Mouse (Mus musculus) CH12.LX (cell line): ENCODE measurements around the gene Cldn11. TPM values are rescaled to one million over a fixed set of nuclear protein-coding genes. Genes with fewer than 3 reads are reported as not detected.
"Not testable (repeated sequence)": the region's sequence is repeated elsewhere in the genome, so short reads cannot be mapped to it uniquely, and the experiment has no call there.

Experiments
- DNase-seq: peaks from one replicate; pipeline ENCODE4 v3.0.0-alpha.2; 2013; ENCODE audit errors: extremely low read depth
- H3K27ac ChIP-seq: 2 replicates; pipeline ENCODE4 v1.5.1; 2012; ENCODE audit warnings: low read depth, mild to moderate bottlenecking, control low read depth, moderate library complexity; ENCODE audit not compliant: insufficient read depth
- H3K27me3 ChIP-seq: replicated peaks from 2 replicates; pipeline ENCODE3; 2012; ENCODE audit warnings: inconsistent platforms
- H3K36me3 ChIP-seq, 2 experiments: replicated peaks in 1 of 2; 2 replicates each; pipeline versions ENCODE3 to v1.6.1; 2012; ENCODE audit warnings: inconsistent platforms in 1 of 2, low read length in 1 of 2, mild to moderate bottlenecking in 1 of 2, mixed read lengths in 1 of 2, moderate library complexity in 1 of 2; ENCODE audit not compliant: control insufficient read depth in 1 of 2, insufficient read depth in 1 of 2
- H3K4me1 ChIP-seq, 2 experiments: 2 replicates each; pipeline ENCODE4 v1.6.1; 2012; ENCODE audit warnings: inconsistent platforms in 1 of 2, moderate library complexity in 1 of 2; ENCODE audit not compliant: insufficient read depth in 2 of 2, control insufficient read depth in 1 of 2
- H3K4me2 ChIP-seq: 2 replicates; pipeline ENCODE4 v1.6.1; 2012; ENCODE audit warnings: low read depth, mild to moderate bottlenecking, control low read depth; ENCODE audit not compliant: poor library complexity, insufficient read depth, severe bottlenecking
- H3K4me3 ChIP-seq, 3 experiments: fragments of 150-350 bp in 1 of 3; sonication (generic) in 1 of 3; replicated peaks in 1 of 3; 2 replicates each; pipeline versions ENCODE3 to v1.5.1; 2011 to 2012; ENCODE audit warnings: low read depth in 2 of 3, low read length in 2 of 3, mild to moderate bottlenecking in 2 of 3, moderate library complexity in 2 of 3, control low read depth in 1 of 3, improper control_type of control experiment in 1 of 3, inconsistent platforms in 1 of 3, mixed read lengths in 1 of 3; ENCODE audit not compliant: poor library complexity in 1 of 3
- H3K79me2 ChIP-seq: replicated peaks from 2 replicates; pipeline ENCODE4 v1.6.1; 2012; ENCODE audit warnings: mild to moderate bottlenecking, moderate library complexity; ENCODE audit not compliant: control insufficient read depth, poor library complexity, insufficient read depth, severe bottlenecking; ENCODE audit errors: extremely low read depth
- H3K9ac ChIP-seq: 2 replicates; pipeline ENCODE4 v1.6.1; 2012; ENCODE audit warnings: low read depth, mild to moderate bottlenecking, control low read depth, moderate library complexity; ENCODE audit not compliant: insufficient read depth
- H3K9me3 ChIP-seq: replicated peaks from 2 replicates; pipeline ENCODE3; 2012; ENCODE audit warnings: low read length, inconsistent platforms, mixed read lengths
- BHLHE40 ChIP-seq: IDR thresholded peaks from 2 replicates; pipeline ENCODE4 v1.6.1; 2011; ENCODE audit warnings: mild to moderate bottlenecking, low read depth, low read length, improper control_type of control experiment
- CHD1 ChIP-seq: IDR thresholded peaks from 2 replicates; pipeline ENCODE4 v1.6.1; 2012; ENCODE audit warnings: low read depth, low read length, improper control_type of control experiment, inconsistent platforms
- CTCF ChIP-seq, 2 experiments: IDR thresholded peaks in 1 of 2; conservative IDR thresholded peaks in 1 of 2; 2 replicates each; pipeline ENCODE4 v1.5.1; 2011 to 2012; ENCODE audit warnings: low read depth in 2 of 2, low read length in 2 of 2, improper control_type of control experiment in 1 of 2, inconsistent platforms in 1 of 2, mild to moderate bottlenecking in 1 of 2, moderate library complexity in 1 of 2
- ELF1 ChIP-seq: IDR thresholded peaks from 2 replicates; pipeline ENCODE4 v1.6.1; 2014; ENCODE audit warnings: low read depth, mild to moderate bottlenecking, inconsistent platforms, low read length, improper control_type of control experiment
- EP300 ChIP-seq: IDR thresholded peaks from 2 replicates; pipeline ENCODE4 v1.6.1; 2011; ENCODE audit warnings: low read length, improper control_type of control experiment
- ETS1 ChIP-seq: conservative IDR thresholded peaks from 2 replicates; pipeline ENCODE4 v1.6.1; 2012; ENCODE audit warnings: low read depth, mild to moderate bottlenecking, inconsistent platforms, low read length, improper control_type of control experiment, moderate library complexity
- GABPA ChIP-seq: IDR thresholded peaks from 2 replicates; pipeline ENCODE4 v1.6.1; 2012; ENCODE audit warnings: low read depth, low read length, improper control_type of control experiment, inconsistent platforms; ENCODE audit not compliant: insufficient replicate concordance
- IRF4 ChIP-seq: IDR thresholded peaks from 2 replicates; pipeline ENCODE4 v1.6.1; 2014; ENCODE audit warnings: low read depth, mild to moderate bottlenecking, inconsistent platforms, low read length, improper control_type of control experiment
- MAFK ChIP-seq: IDR thresholded peaks from 2 replicates; pipeline ENCODE4 v1.6.1; 2011; ENCODE audit warnings: low read length, improper control_type of control experiment; ENCODE audit not compliant: insufficient replicate concordance
- MAX ChIP-seq: IDR thresholded peaks from 2 replicates; pipeline ENCODE4 v1.6.1; 2011; ENCODE audit warnings: low read length, improper control_type of control experiment
- MXI1 ChIP-seq: IDR thresholded peaks from 2 replicates; pipeline ENCODE4 v1.6.1; 2011; ENCODE audit warnings: mild to moderate bottlenecking, low read depth, low read length, improper control_type of control experiment
- MYC ChIP-seq: IDR thresholded peaks from 2 replicates; pipeline ENCODE4 v1.6.1; 2011; ENCODE audit warnings: low read depth, mild to moderate bottlenecking, improper control_type of control experiment, low read length
- NRF1 ChIP-seq: IDR thresholded peaks from 2 replicates; pipeline ENCODE4 v1.6.1; 2014; ENCODE audit warnings: low read depth, mild to moderate bottlenecking, inconsistent platforms, low read length, improper control_type of control experiment, moderate library complexity
- RAD21 ChIP-seq: IDR thresholded peaks from 2 replicates; pipeline ENCODE4 v1.6.1; 2011; ENCODE audit warnings: low read depth, mild to moderate bottlenecking, low read length, improper control_type of control experiment, moderate library complexity
- SIN3A ChIP-seq: IDR thresholded peaks from 2 replicates; pipeline ENCODE4 v1.6.1; 2012; ENCODE audit warnings: low read length, improper control_type of control experiment, inconsistent platforms
- SMC3 ChIP-seq: IDR thresholded peaks from 2 replicates; pipeline ENCODE4 v1.6.1; 2011; ENCODE audit warnings: low read depth, low read length, improper control_type of control experiment
- TCF12 ChIP-seq: IDR thresholded peaks from 2 replicates; pipeline ENCODE4 v1.6.1; 2014; ENCODE audit warnings: low read depth, mild to moderate bottlenecking, inconsistent platforms, low read length, improper control_type of control experiment
- USF1 ChIP-seq: IDR thresholded peaks from 2 replicates; pipeline ENCODE4 v1.6.1; 2014; ENCODE audit warnings: low read depth, mild to moderate bottlenecking, inconsistent platforms, low read length, improper control_type of control experiment
- USF2 ChIP-seq: conservative IDR thresholded peaks from 2 replicates; pipeline ENCODE4 v1.6.1; 2011; ENCODE audit warnings: low read depth, low read length, improper control_type of control experiment
- ZC3H11A ChIP-seq: IDR thresholded peaks from 2 replicates; pipeline ENCODE4 v1.6.1; 2012; ENCODE audit warnings: low read depth, mild to moderate bottlenecking, inconsistent platforms, low read length, improper control_type of control experiment
- ZNF384 ChIP-seq: IDR thresholded peaks from 2 replicates; pipeline ENCODE4 v1.6.1; 2012; ENCODE audit warnings: low read depth, low read length, improper control_type of control experiment, inconsistent platforms
- dilution Hi-C: fragments of 300-500 bp; cut with MboI; formaldehyde crosslinking; loops from 2 replicates; pipeline ENCODE4 v1.14.3; 2020; ENCODE audit warnings: low sequenced_read_pairs; ENCODE audit not compliant: extremely low pct_unique_long_range_greater_than_20kb, extremely low pct_ligation_motif_present
- in situ Hi-C: fragments of 300-500 bp; cut with MboI; formaldehyde crosslinking; loops from 3 replicates; pipeline ENCODE4 v1.14.3; 2019; ENCODE audit warnings: low sequenced_read_pairs, low pct_ligation_motif_present, low pct_unique_long_range_greater_than_20kb, mixed read lengths
- polyA plus RNA-seq: library from polyadenylated mRNA; unstranded; fragments of >175 nt; gene quantifications from 2 replicates; pipeline ENCODE4 v1.2.1, GENCODE M21; 2012; ENCODE audit warnings: low read depth; ENCODE audit not compliant: insufficient read length
- total RNA-seq, 2 experiments: library from RNA; depleted of rRNA; stranded (reverse); fragments of 300-350 nt in 1 of 2; fragments of >200 nt in 1 of 2; gene quantifications; 2 replicates each; pipeline ENCODE4 v1.2.3; 2012 to 2014

Cldn11 gene
- total and polyA plus RNA-seq, 3 experiments = not detected

GRCm38 (mm10) chr3:31141621-31142020 is 8.1 kb upstream of the Cldn11 start:
- Histone ChIP-seq H3K4me3 (no peak overlapping the region), H3K27me3 (no peaks in the 10 kb centered on the region), H3K4me1 (peaks cover 3 to 9% of the 10 kb centered on the region in 2 experiments), H3K79me2 (no peaks in the 10 kb centered on the region), H3K36me3 (no peaks in the 10 kb centered on the region), H3K9me3 (no peaks in the 10 kb centered on the region), H3K9ac (no peak overlapping the region), H3K4me2 (no peak overlapping the region), H3K27ac (no peak overlapping the region)
- no peak for DNase-seq
- in situ Hi-C loops = loop anchor here (10.0 to 25.0 kb wide), 2 partner anchors 279 to 547 kb away; partner anchors contain the start of genes Actrt3 and Gpr160
- no peak for TF ChIP-seq EP300
- no peak for TF ChIP-seq ZNF384
- TF ChIP-seq CHD1 = no peak
- TF ChIP-seq SIN3A = no peak
- dilution Hi-C loops = no loop called here

GRCm38 (mm10) chr3:31145222-31145621 is 4.5 kb upstream of the Cldn11 start:
- H3K36me3 ChIP-seq, dilution Hi-C loops, H3K4me1 ChIP-seq, H3K9me3 ChIP-seq, H3K27ac ChIP-seq, H3K9ac ChIP-seq, H3K79me2 ChIP-seq, H3K4me3 ChIP-seq, H3K27me3 ChIP-seq, DNase-seq: not testable (repeated sequence)
- TF ChIP-seq ZNF384 = peak; percentile 32; the same call in 1 of the 2 replicates
- in situ Hi-C loops = loop anchor here (5.0 to 25.0 kb wide), 3 partner anchors 283 to 550 kb away; partner anchors contain the start of genes Actrt3 and Gpr160
- H3K4me2 ChIP-seq = peak overlapping the region; percentile 87; the same call in 1 of the 2 replicates

GRCm38 (mm10) chr3:31145641-31146290 is 4.0 kb upstream of the Cldn11 start:
- TF ChIP-seq MXI1 = peak; percentile 50; the same call in 1 of the 2 replicates
- peak; percentile 72 for TF ChIP-seq BHLHE40
- peak; percentile 83 for TF ChIP-seq MAX
- TF ChIP-seq RAD21 = peak; percentile 97
- TF ChIP-seq USF2 = peak; percentile 81
- TF ChIP-seq TCF12 = no peak
- TF ChIP-seq IRF4 = no peak
- TF ChIP-seq USF1 = peak; percentile 81
- no peak for TF ChIP-seq NRF1
- TF ChIP-seq ETS1 = no peak
- TF ChIP-seq MAFK = no peak
- TF ChIP-seq CHD1 = no peak
- no peak for TF ChIP-seq GABPA
- TF ChIP-seq CTCF (conservative IDR thresholded peaks at IDR 0.05 in 1 of 2, IDR thresholded peaks at IDR 0.05 in 1 of 2; ENCODE audit: low read depth in 2 of 2, low read length in 2 of 2) = peak; percentile 55 to 95
- peak; percentile 94 for TF ChIP-seq SMC3
- TF ChIP-seq ELF1 = no peak
- no peak for TF ChIP-seq EP300
- TF ChIP-seq ZC3H11A = peak; percentile 60; the same call in 1 of the 2 replicates
- peak; percentile 99 for TF ChIP-seq MYC
- Histone ChIP-seq H3K9ac (no peak overlapping the region), H3K4me3 (peak overlapping the region in 2 of 3 experiments; percentile 27 to 33), H3K79me2 (no peaks in the 10 kb centered on the region), H3K9me3 (no peaks in the 10 kb centered on the region), H3K27me3 (no peaks in the 10 kb centered on the region), H3K27ac (no peak overlapping the region), H3K4me2 (peak overlapping the region; percentile 87), H3K36me3 (no peaks in the 10 kb centered on the region), H3K4me1 (peaks cover 0 to 4% of the 10 kb centered on the region in 2 experiments; a peak in 2 of 4 replicates)
- DNase-seq = peak; percentile 95
- dilution Hi-C loops (no loop called here), in situ Hi-C loops (loop anchor here (5.0 to 25.0 kb wide), 3 partner anchors 283 to 551 kb away; partner anchors contain the start of genes Actrt3 and Gpr160)
